Mouse (Mus musculus): ENCODE data around the gene Trub1. TPM values are rescaled to one million over a fixed set of nuclear protein-coding genes. Genes with fewer than 3 reads are reported as not detected.

Gene Trub1
- polyA plus RNA-seq, 1 experiment from 2014 or later: 25.8 TPM

DNA sequence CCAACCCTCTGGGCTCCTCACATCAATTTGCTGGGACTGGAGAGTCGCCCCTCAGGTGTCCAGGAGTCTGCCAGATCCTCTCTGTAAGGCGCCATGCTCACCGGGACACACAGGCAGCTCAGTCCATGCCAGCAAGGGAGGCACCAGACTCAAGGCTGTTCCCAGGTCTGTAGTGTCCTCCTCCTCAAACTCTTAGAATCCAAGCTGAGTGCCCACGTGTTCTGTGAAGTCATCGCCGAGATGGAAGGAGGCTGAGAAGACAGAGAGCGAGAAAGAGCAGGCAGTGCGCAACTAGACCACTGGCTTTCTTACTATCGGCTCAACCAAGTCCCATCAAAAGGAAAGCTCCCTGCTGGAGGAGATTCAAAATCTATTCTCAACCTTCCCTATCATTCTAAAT is 60.4 kb downstream of the Trub1 start:
- Histone ChIP-seq H3K4me2 (ENCODE audit: low read depth, low read length) (no peak overlapping the region), H3K27ac (ENCODE audit: low read length) (no peak overlapping the region), H3K9ac (ENCODE audit: low read length) (no peak overlapping the region), H3K36me3 (ENCODE audit: control insufficient read depth, insufficient read depth, low read length) (no peaks in the 10 kb centered on the region), H3K4me3 (replicated peaks; ENCODE audit: low read length) (no peak overlapping the region), H3K27me3 (ENCODE audit: control insufficient read depth, insufficient read depth, low read length) (no peaks in the 10 kb centered on the region), H3K9me3 (replicated peaks; ENCODE audit: control insufficient read depth, low read length) (no peaks in the 10 kb centered on the region), H3K4me1 (ENCODE audit: control insufficient read depth, insufficient read depth, low read length) (peaks cover 7% of the 10 kb centered on the region)
- 85% methylated on average over 9 of the region's 9 CpGs for WGBS
- ATAC-seq (ENCODE audit: insufficient read depth, low FRiP score): no peak

DNA sequence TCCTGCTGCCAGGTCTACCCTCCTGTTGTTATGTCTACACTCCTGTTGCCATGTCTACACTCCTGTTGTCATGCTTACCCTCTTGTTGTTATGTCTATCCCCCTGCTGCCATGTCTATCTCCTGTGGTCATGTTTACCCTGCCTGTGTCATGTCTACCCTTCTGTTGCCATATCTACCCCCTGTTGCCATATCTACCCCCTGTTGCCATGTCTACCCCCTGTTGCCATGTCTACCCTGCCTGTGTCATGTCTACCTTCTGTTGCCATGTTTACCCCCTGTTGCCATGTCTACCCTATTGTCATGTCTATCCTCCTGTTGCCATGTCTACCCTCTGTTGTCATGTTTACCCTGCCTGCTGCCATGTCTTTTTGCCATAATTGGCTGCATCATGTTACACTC is 69.0 kb downstream of the Trub1 start:
- no peak overlapping the region for H3K9ac ChIP-seq (ENCODE audit: low read length)
- no peaks in the 10 kb centered on the region for H3K36me3 ChIP-seq (ENCODE audit: control insufficient read depth, insufficient read depth, low read length)
- H3K9me3 ChIP-seq (replicated peaks; ENCODE audit: control insufficient read depth, low read length): no peaks in the 10 kb centered on the region
- no peak for ATAC-seq (ENCODE audit: insufficient read depth, low FRiP score)
- H3K27ac ChIP-seq (ENCODE audit: low read length): no peak overlapping the region
- no peaks in the 10 kb centered on the region for H3K27me3 ChIP-seq (ENCODE audit: control insufficient read depth, insufficient read depth, low read length)
- no peak overlapping the region for H3K4me2 ChIP-seq (ENCODE audit: low read depth, low read length)
- H3K4me3 ChIP-seq (replicated peaks; ENCODE audit: low read length): no peak overlapping the region
- H3K4me1 ChIP-seq (ENCODE audit: control insufficient read depth, insufficient read depth, low read length): peaks cover 10% of the 10 kb centered on the region; the same call in 1 of the 2 replicates

GRCm38 (mm10) chr19:57523363-57523762 is 70.7 kb downstream of the Trub1 start:
- Histone ChIP-seq H3K36me3 (ENCODE audit: control insufficient read depth, insufficient read depth, low read length) (no peaks in the 10 kb centered on the region), H3K9ac (ENCODE audit: low read length) (no peak overlapping the region; the same call in 1 of the 2 replicates), H3K9me3 (replicated peaks; ENCODE audit: control insufficient read depth, low read length) (no peaks in the 10 kb centered on the region), H3K4me3 (replicated peaks; ENCODE audit: low read length) (no peak overlapping the region), H3K4me1 (ENCODE audit: control insufficient read depth, insufficient read depth, low read length) (peaks cover 10% of the 10 kb centered on the region; the same call in 1 of the 2 replicates), H3K27ac (ENCODE audit: low read length) (no peak overlapping the region), H3K27me3 (ENCODE audit: control insufficient read depth, insufficient read depth, low read length) (no peaks in the 10 kb centered on the region), H3K4me2 (ENCODE audit: low read depth, low read length) (no peak overlapping the region)
- 55% methylated on average over 17 of the region's 17 CpGs for WGBS
- ATAC-seq (ENCODE audit: insufficient read depth, low FRiP score): no peak; the same call in 1 of the 2 replicates

- 83% methylated on average over 2 of the region's 2 CpGs for WGBS
- H3K4me3 ChIP-seq (replicated peaks; ENCODE audit: low read length): no peak overlapping the region
- no peak for ATAC-seq (ENCODE audit: insufficient read depth, low FRiP score)
- H3K9ac ChIP-seq (ENCODE audit: low read length): no peak overlapping the region
- H3K4me2 ChIP-seq (ENCODE audit: low read depth, low read length): no peak overlapping the region
- H3K36me3 ChIP-seq (ENCODE audit: control insufficient read depth, insufficient read depth, low read length): no peaks in the 10 kb centered on the region
- H3K4me1 ChIP-seq (ENCODE audit: control insufficient read depth, insufficient read depth, low read length): peaks cover 10% of the 10 kb centered on the region; the same call in 1 of the 2 replicates
- H3K27me3 ChIP-seq (ENCODE audit: control insufficient read depth, insufficient read depth, low read length): no peaks in the 10 kb centered on the region
- H3K9me3 ChIP-seq (replicated peaks; ENCODE audit: control insufficient read depth, low read length): no peaks in the 10 kb centered on the region
- no peak overlapping the region for H3K27ac ChIP-seq (ENCODE audit: low read length)
These were observed 73.0 kb downstream of the Trub1 start for GRCm38 (mm10) chr19:57525693-57526092.

GRCm38 (mm10) chr19:57530212-57530611 is 77.5 kb downstream of the Trub1 start:
- H3K9ac ChIP-seq (ENCODE audit: low read length): no peak overlapping the region
- no peak overlapping the region for H3K4me2 ChIP-seq (ENCODE audit: low read depth, low read length)
- no peaks in the 10 kb centered on the region for H3K36me3 ChIP-seq (ENCODE audit: control insufficient read depth, insufficient read depth, low read length)
- ATAC-seq (ENCODE audit: insufficient read depth, low FRiP score): no peak
- WGBS: 72% methylated on average over 4 of the region's 4 CpGs
- H3K27ac ChIP-seq (ENCODE audit: low read length): no peak overlapping the region
- no peak overlapping the region for H3K4me3 ChIP-seq (replicated peaks; ENCODE audit: low read length)
- H3K9me3 ChIP-seq (replicated peaks; ENCODE audit: control insufficient read depth, low read length): peaks cover 6% of the 10 kb centered on the region
- no peaks in the 10 kb centered on the region for H3K27me3 ChIP-seq (ENCODE audit: control insufficient read depth, insufficient read depth, low read length)
- H3K4me1 ChIP-seq (ENCODE audit: control insufficient read depth, insufficient read depth, low read length): no peaks in the 10 kb centered on the region

DNA sequence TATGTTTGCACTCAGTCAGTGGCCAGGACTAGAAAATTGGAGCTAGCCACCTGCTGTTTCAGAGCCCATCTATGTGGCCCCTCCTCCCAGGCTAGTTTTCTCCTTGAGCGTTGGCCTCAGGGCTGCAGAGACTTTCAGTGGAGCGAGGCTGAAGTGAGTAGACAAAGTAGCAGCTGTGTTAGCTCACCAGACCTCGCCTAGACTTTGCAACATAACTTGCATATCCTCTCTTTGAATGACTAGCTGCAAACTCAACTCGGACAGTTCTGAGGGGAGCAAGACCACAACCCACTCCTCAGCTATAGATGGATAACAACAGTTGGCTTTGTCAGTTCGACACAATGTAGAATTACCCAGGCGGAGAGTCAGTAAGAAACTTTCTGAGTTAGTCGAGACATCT is 81.5 kb downstream of the Trub1 start:
- 36% methylated on average over 7 of the region's 7 CpGs for WGBS
- Histone ChIP-seq H3K4me3 (replicated peaks; ENCODE audit: low read length) (no peak overlapping the region), H3K4me1 (ENCODE audit: control insufficient read depth, insufficient read depth, low read length) (no peaks in the 10 kb centered on the region; the same call in 1 of the 2 replicates), H3K9me3 (replicated peaks; ENCODE audit: control insufficient read depth, low read length) (peaks cover 6% of the 10 kb centered on the region), H3K9ac (ENCODE audit: low read length) (no peak overlapping the region), H3K36me3 (ENCODE audit: control insufficient read depth, insufficient read depth, low read length) (no peaks in the 10 kb centered on the region), H3K27me3 (ENCODE audit: control insufficient read depth, insufficient read depth, low read length) (no peaks in the 10 kb centered on the region), H3K4me2 (ENCODE audit: low read depth, low read length) (no peak overlapping the region), H3K27ac (ENCODE audit: low read length) (no peak overlapping the region)
- no peak for ATAC-seq (ENCODE audit: insufficient read depth, low FRiP score)

DNA sequence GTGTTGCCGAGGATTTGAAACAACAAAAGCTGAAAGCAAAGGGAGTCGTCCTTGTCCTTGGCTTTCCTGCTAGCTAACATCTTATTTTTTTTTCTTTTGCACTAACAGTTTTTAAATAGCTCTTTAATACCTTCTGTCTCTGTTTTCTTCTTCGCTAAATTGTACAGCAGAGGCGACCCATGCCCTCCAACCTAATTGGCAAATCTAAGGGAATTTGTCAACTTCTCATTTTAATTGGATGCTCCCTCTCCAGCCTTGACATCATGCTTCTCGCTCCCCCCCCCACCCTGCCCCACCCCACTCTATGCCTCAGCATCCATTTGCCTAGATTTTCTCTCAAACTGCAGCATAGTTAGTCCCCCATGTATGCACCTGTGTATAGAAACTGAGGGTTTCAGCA is 83.8 kb downstream of the Trub1 start:
- no peaks in the 10 kb centered on the region for H3K27me3 ChIP-seq (ENCODE audit: control insufficient read depth, insufficient read depth, low read length)
- H3K9ac ChIP-seq (ENCODE audit: low read length): no peak overlapping the region
- WGBS: 59% methylated on average over 5 of the region's 5 CpGs
- no peak overlapping the region for H3K27ac ChIP-seq (ENCODE audit: low read length)
- H3K9me3 ChIP-seq (replicated peaks; ENCODE audit: control insufficient read depth, low read length): peaks cover 9% of the 10 kb centered on the region
- no peaks in the 10 kb centered on the region; the same call in 1 of the 2 replicates for H3K4me1 ChIP-seq (ENCODE audit: control insufficient read depth, insufficient read depth, low read length)
- H3K4me2 ChIP-seq (ENCODE audit: low read depth, low read length): no peak overlapping the region
- no peaks in the 10 kb centered on the region for H3K36me3 ChIP-seq (ENCODE audit: control insufficient read depth, insufficient read depth, low read length)
- H3K4me3 ChIP-seq (replicated peaks; ENCODE audit: low read length): no peak overlapping the region
- no peak for ATAC-seq (ENCODE audit: insufficient read depth, low FRiP score)

- no peaks in the 10 kb centered on the region; the same call in 1 of the 2 replicates for H3K4me1 ChIP-seq (ENCODE audit: control insufficient read depth, insufficient read depth, low read length)
- H3K36me3 ChIP-seq (ENCODE audit: control insufficient read depth, insufficient read depth, low read length): no peaks in the 10 kb centered on the region
- H3K4me3 ChIP-seq (replicated peaks; ENCODE audit: low read length): no peak overlapping the region
- no peak overlapping the region for H3K9ac ChIP-seq (ENCODE audit: low read length)
- WGBS: 52% methylated on average over 7 of the region's 7 CpGs
- peak; percentile 75 for ATAC-seq (ENCODE audit: insufficient read depth, low FRiP score)
- H3K4me2 ChIP-seq (ENCODE audit: low read depth, low read length): no peak overlapping the region; the same call in 1 of the 2 replicates
- H3K27ac ChIP-seq (ENCODE audit: low read length): peak overlapping the region; percentile 10; the same call in 1 of the 2 replicates
- no peaks in the 10 kb centered on the region for H3K27me3 ChIP-seq (ENCODE audit: control insufficient read depth, insufficient read depth, low read length)
- H3K9me3 ChIP-seq (replicated peaks; ENCODE audit: control insufficient read depth, low read length): peaks cover 9% of the 10 kb centered on the region
These were observed 84.9 kb downstream of the Trub1 start for GRCm38 (mm10) chr19:57537510-57538182.

DNA sequence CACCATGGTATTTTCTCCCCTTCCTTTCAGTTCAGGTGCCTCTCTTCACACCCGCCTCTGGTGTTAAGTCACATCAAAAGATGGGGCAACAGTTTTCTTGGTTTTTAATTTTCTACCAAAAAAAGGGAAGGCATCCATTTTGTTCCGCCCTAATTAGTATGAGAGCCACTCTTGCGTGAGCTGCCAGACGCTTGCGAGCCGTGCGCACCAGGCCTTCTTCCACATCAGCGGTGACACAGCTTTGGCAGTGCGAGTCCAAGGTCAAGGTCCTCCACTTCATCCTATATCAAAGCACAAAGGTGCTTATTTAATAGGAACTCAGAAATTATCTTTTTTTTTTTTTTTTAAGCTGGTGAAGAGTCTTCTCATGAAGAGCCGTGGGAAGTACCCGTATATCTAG is 87.4 kb downstream of the Trub1 start:
- no peak for ATAC-seq (ENCODE audit: insufficient read depth, low FRiP score)
- H3K36me3 ChIP-seq (ENCODE audit: control insufficient read depth, insufficient read depth, low read length): no peaks in the 10 kb centered on the region

More for the DNA sequence above, 87.4 kb downstream of the Trub1 start:
- Histone ChIP-seq H3K27me3 (ENCODE audit: control insufficient read depth, insufficient read depth, low read length) (no peaks in the 10 kb centered on the region), H3K4me1 (ENCODE audit: control insufficient read depth, insufficient read depth, low read length) (no peaks in the 10 kb centered on the region; the same call in 1 of the 2 replicates), H3K27ac (ENCODE audit: low read length) (no peak overlapping the region), H3K9me3 (replicated peaks; ENCODE audit: control insufficient read depth, low read length) (peaks cover 3% of the 10 kb centered on the region; the same call in 1 of the 2 replicates), H3K4me2 (ENCODE audit: low read depth, low read length) (no peak overlapping the region), H3K4me3 (replicated peaks; ENCODE audit: low read length) (no peak overlapping the region), H3K9ac (ENCODE audit: low read length) (no peak overlapping the region)
- WGBS: 90% methylated on average over 11 of the region's 11 CpGs

All from stomach, embryonic 16.5 days (tissue).